Mouse (Mus musculus) layer of hippocampus, postnatal 10 days (tissue): ENCODE measurements around the gene 4930415O20Rik. TPM values are rescaled to one million over a fixed set of nuclear protein-coding genes. Genes with fewer than 3 reads are reported as not detected.

ENCODE experiments used
- DNase-seq, 2 experiments: peaks; one replicate each; pipeline ENCODE4 v3.0.0; 2021; ENCODE audit warnings: low spot score in 2 of 2
- long read RNA-seq: library from polyadenylated mRNA; stranded (forward); transcript quantifications from one replicate; pipeline ENCODE4 v2.0.0, GENCODE M21; 2023
- total RNA-seq, 2 experiments: library from RNA; stranded (reverse); gene quantifications; 2 replicates each; pipeline ENCODE4 v1.2.3; 2021

Gene 4930415O20Rik
- not detected for total RNA-seq
- long read RNA-seq: 0 reads

DNA sequence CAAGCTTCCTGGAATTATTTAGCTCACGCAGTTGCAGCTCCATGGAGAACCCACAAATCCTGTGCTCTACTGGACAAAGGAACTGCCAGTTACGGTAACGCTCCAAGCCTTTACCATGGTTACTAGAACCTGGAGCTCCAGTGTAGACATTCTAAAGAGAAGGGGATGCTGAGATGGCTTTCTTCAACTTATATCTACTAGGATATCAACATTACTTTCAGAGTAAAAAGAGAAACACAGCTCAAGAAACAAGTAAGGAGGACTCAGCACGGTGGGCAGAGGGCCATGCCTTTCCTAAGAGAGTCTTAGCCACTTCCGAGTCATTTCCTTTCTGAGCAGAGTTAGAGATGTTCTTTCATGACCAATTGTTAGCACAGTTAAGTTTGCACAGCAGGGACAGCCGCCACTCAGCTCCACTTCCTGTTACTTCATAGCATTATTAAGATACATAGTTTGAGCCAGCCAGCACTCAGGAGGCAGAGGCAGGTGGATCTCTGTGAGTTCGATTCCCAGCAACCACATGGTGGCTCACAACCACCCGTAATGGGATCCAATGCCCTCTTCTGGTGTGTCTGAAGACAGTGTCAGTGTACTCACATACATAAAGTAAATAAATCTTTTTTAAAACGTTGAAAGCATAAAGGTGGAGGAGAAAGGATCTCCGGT is at the start of gene 4930415O20Rik, which contains the start of gene Ccnt1:
Gene 4930415O20Rik, plus strand, starts transcription at position 132 of the 666 bp plus-strand sequence.
Gene Ccnt1, minus strand, starts transcription at position 51 of the 666 bp plus-strand sequence.
- DNase-seq: no peak

GRCm38 (mm10) chr15:98521245-98521644 is 49.6 kb upstream of the 4930415O20Rik start:
- no peak for DNase-seq

GRCm38 (mm10) chr15:98526057-98526456 is 44.7 kb upstream of the 4930415O20Rik start:
- DNase-seq: no peak

DNA sequence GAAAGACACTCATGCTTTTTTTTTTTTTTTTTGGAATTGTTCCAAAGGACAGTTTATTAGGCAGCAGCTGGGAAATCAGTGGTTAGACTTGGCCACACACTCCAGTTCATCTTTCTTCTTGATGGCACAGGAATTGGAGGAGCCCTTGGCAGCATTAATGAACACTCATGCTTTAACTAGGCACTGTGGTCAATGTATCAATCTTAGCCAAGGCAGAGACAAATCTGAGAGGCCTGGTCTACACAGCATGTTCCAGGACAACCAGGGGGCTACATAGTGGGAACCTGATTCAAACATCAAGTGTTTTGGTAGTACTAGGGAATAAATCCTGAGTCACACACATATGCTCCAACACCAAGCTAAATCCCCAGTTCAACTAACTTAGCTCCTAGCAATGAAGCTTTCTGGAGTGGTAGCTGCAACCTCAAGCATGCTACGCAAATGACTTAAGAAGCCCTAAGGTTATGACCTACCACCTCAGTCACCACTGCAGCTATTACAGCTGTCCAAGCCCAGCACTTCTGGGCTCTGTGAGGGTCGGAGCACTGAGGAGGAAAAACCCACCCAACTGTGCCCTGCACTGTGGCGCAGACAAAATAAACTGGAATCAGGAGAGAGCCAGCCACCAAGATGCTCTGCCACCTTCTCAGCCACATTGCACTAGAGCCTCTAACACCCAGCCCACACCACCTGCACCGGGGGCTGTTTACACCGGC is 43.6 kb upstream of the 4930415O20Rik start:
- no peak for DNase-seq

- no peak for DNase-seq
These were observed 42.7 kb upstream of the 4930415O20Rik start for GRCm38 (mm10) chr15:98528066-98528563.

DNA sequence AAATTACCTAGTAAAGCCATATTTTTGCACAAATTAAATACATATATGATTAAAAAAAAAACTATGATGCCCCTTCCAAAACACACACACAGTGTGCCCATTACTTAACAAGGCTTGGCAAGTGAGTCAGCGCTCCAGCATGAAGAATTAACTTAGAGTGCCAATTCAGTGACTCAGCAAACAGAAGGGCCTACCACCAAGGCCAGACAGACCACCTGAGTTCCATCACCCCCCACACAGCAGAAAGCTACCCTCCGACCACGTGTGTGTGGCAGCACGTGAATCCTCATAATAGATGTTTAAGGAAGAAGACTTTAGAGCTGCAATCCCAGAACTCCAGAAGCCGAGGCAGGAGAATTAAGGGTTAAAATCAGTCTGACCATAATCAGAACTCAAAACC is 38.5 kb upstream of the 4930415O20Rik start:
- DNase-seq: no peak

- no peak for DNase-seq
These were observed 37.7 kb upstream of the 4930415O20Rik start for GRCm38 (mm10) chr15:98533035-98533531.

- DNase-seq: peak; percentile 98 to 99
These were observed 36.8 kb upstream of the 4930415O20Rik start, which contains the start of gene Kansl2 for GRCm38 (mm10) chr15:98533881-98534627. Gene Kansl2, minus strand, starts transcription at chr15:98534264.

GRCm38 (mm10) chr15:98535921-98536320 is 34.9 kb upstream of the 4930415O20Rik start:
- no peak for DNase-seq

- no peak for DNase-seq
These were observed 33.8 kb upstream of the 4930415O20Rik start for GRCm38 (mm10) chr15:98536828-98537510.

GRCm38 (mm10) chr15:98537923-98538322 is 32.9 kb upstream of the 4930415O20Rik start:
- no peak for DNase-seq

- DNase-seq: no peak
These were observed 29.7 kb upstream of the 4930415O20Rik start for GRCm38 (mm10) chr15:98541064-98541463.

GRCm38 (mm10) chr15:98543341-98543740 is 27.5 kb upstream of the 4930415O20Rik start:
- no peak for DNase-seq

DNA sequence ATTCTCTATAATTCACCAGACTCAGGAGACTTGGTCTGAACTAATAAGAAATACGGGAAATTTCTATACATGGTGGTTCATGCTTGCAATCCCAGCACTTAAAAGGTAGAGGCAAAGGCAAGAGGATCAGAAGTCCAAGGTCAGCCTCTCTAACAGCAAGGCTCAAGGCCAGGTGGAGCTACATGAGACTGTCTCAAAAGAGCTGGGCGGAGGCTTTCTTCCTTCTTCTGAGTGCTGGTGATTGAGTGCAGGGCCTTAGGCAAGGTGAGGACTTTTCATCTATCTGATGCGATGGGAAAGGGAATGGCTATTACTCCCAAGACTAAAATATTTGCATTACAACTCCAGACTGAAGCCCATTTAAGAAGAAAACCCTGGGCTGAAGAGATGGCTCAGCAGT is 25.7 kb upstream of the 4930415O20Rik start:
- no peak for DNase-seq

DNA sequence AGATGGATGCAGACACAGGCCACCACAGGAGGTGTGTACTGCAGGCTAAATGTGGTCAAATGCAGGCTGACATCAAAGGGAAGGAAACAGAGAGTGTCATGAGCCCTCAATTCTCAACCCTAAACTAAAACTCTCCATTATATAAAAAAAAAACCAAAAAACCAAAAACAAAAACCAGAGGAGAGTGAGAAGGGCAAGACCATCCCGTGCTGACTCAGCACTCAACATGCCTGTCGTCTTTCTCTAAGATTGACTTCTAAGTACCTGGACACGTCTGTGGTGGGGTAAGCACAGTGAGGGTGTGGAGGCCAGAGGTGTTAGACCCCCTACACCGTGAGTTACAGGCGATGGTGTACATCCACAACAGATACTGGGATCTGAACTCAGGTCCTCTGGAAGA is 24.0 kb upstream of the 4930415O20Rik start:
- DNase-seq: no peak

DNA sequence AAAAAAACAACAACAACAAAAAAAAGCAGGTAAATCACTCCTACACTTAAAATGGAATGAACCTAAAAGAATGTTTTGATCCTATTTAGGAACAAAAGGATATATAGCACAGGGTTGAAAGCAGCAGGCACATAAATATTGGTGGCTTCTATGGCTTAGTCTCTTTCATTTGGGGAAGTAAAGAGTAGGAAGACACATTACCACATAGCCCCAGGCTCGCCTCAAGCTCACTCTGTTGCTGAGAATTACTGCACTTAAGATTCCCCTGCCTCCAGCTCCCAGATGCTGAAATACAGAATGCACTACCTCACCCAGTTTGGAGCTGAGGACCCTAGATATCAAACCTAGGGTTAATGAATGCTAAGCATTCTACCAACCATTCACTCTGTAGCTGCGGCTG is 18.0 kb upstream of the 4930415O20Rik start:
- no peak for DNase-seq

GRCm38 (mm10) chr15:98555881-98556280 is 14.9 kb upstream of the 4930415O20Rik start:
- no peak for DNase-seq

DNA sequence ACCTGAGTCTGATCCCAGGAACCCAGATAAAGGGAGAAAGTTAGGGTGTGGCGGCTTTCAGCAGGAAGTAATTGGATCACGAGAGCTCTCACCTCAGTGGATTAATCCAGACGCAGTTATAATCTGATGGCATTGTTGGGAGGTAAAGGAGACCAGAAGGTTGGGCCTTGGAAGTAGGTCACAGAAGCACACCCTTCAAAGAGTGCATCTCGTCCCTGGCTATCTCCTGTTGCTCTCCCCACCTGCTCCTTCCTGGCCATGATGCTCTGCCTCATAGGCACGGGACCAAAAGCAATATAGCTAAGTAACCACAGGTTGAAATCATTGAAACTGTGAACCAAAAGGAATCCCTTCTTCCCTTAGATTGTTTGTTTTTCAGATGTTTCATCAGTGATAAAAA is 13.6 kb upstream of the 4930415O20Rik start:
- DNase-seq: no peak

DNA sequence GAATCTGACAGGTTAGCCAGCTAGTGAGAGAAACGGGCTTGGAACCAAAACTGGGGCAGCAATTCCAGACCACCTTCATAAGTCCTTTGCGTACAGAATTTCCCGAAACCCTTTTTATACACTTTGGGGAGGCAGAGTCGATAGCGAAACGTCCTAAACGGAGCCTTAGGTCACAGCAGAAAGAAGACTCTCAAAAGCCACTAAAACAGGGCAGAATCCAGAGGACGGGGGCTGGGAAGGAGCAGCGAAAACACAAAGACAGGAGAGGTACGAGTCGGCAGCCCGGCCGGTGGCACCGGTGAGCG is 3.9 kb upstream of the 4930415O20Rik start:
- no peak for DNase-seq

GRCm38 (mm10) chr15:98567278-98568134 is 3.3 kb upstream of the 4930415O20Rik start:
- peak; percentile 99 to 100 for DNase-seq
